Mouse (Mus musculus) brain, embryonic 14.5 days (tissue): ENCODE measurements at regions not wholly inside any gene's neighbourhood (a gene's known extent, or its start where the extent isn't known, plus 50 kb on each side); places are given as distances from the start of the nearest gene placed in this dataset.

ENCODE experiments used
- DNase-seq: peaks from one replicate; pipeline ENCODE4 v3.0.0-alpha.2; 2011; ENCODE audit warnings: low read depth
- CTCF ChIP-seq: fragments of 200-500 bp; IDR thresholded peaks from 2 replicates; pipeline ENCODE4 v1.5.1; 2012; ENCODE audit warnings: inconsistent platforms, mild to moderate bottlenecking, moderate library complexity, borderline replicate concordance; ENCODE audit not compliant: insufficient read depth, insufficient read length; ENCODE audit errors: extremely low read depth
- POLR2A ChIP-seq: fragments of 200-500 bp; IDR thresholded peaks from 2 replicates; pipeline ENCODE4 v1.6.1; 2012; ENCODE audit warnings: mild to moderate bottlenecking, inconsistent platforms, borderline replicate concordance; ENCODE audit not compliant: poor library complexity, insufficient read depth, insufficient read length, severe bottlenecking; ENCODE audit errors: extremely low read depth

GRCm38 (mm10) chr15:50996296-50996695 lies 2888.4 kb upstream of the Gm7489 start:
- no peak for DNase-seq
- no peak for TF ChIP-seq CTCF
- TF ChIP-seq POLR2A: no peak

- TF ChIP-seq POLR2A: no peak
- TF ChIP-seq CTCF: no peak
- peak; percentile 89 for DNase-seq
Measured at GRCm38 (mm10) chr15:50997209-50997763, 2887.4 kb upstream of the Gm7489 start.

GRCm38 (mm10) chr15:51038968-51039367 lies 2845.7 kb upstream of the Gm7489 start:
- TF ChIP-seq POLR2A: no peak
- no peak for TF ChIP-seq CTCF
- DNase-seq: peak; percentile 9

GRCm38 (mm10) chr15:51070538-51070937 lies 2814.2 kb upstream of the Gm7489 start:
- TF ChIP-seq CTCF (no peak), POLR2A (no peak)
- peak; percentile 70 for DNase-seq

- peak; percentile 61 for DNase-seq
Measured at GRCm38 (mm10) chr15:51071132-51071656, 2813.5 kb upstream of the Gm7489 start.

GRCm38 (mm10) chr15:51073678-51074077 lies 2811.0 kb upstream of the Gm7489 start:
- no peak for DNase-seq
- TF ChIP-seq POLR2A (no peak), CTCF (no peak)

More at GRCm38 (mm10) chr15:51071132-51071656, 2813.5 kb upstream of the Gm7489 start:
- TF ChIP-seq POLR2A (no peak), CTCF (no peak)

- no peak for TF ChIP-seq POLR2A
- no peak for TF ChIP-seq CTCF
- no peak for DNase-seq
Measured at GRCm38 (mm10) chr15:51074196-51074595, 2810.5 kb upstream of the Gm7489 start.

GRCm38 (mm10) chr15:51083677-51084322 lies 2800.9 kb upstream of the Gm7489 start:
- peak; percentile 35 for DNase-seq
- TF ChIP-seq CTCF (no peak), POLR2A (no peak)

GRCm38 (mm10) chr15:51092936-51093335 lies 2791.8 kb upstream of the Gm7489 start:
- TF ChIP-seq CTCF (no peak), POLR2A (no peak)
- no peak for DNase-seq

GRCm38 (mm10) chr15:51103948-51104347 lies 2780.8 kb upstream of the Gm7489 start:
- no peak for TF ChIP-seq CTCF
- TF ChIP-seq POLR2A: no peak
- no peak for DNase-seq

GRCm38 (mm10) chr15:51104362-51104761 lies 2780.3 kb upstream of the Gm7489 start:
- no peak for TF ChIP-seq POLR2A
- TF ChIP-seq CTCF: no peak
- DNase-seq: peak; percentile 69

GRCm38 (mm10) chr15:51104796-51105195 lies 2779.9 kb upstream of the Gm7489 start:
- TF ChIP-seq CTCF (no peak), POLR2A (no peak)
- peak; percentile 38 for DNase-seq

- TF ChIP-seq POLR2A: no peak
- DNase-seq: peak; percentile 60
Measured at GRCm38 (mm10) chr15:51105359-51106008, 2779.2 kb upstream of the Gm7489 start.
